Mouse (Mus musculus): Measurements from ENCODE around the gene Gm17490.

Gm17490 gene

DNA sequence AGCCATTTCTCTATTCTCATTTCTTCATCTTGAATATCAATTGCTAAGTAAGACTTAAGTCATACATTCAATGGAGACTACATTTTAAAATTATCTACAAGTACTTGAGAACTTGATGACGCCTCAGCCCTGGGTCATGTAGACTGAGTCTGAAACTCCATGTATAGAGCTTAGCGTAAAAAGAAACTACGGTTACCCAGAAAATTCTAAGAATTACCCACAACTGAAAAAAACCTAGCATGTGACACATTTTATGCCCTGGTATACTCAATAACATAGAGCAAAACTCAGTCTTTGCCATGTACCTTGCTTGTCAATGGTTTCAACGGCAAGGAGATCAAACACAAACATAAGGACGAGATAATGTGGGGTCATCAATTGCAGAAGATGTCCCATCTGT is at the start of gene Gm17490:
Gene Gm17490 (minus strand): TSS at position 375 of the 400 bp plus-strand sequence.
- ChIA-PET POLR2A (no interaction called here), CTCF (no interaction called here)

GRCm38 (mm10) chr2:11672144-11672543 is 46.1 kb upstream of the Gm17490 start:
- CTCF ChIA-PET, result interaction anchor here (0.5 to 2.6 kb wide), 26 partner anchors 8 to 1690 kb away, joined by 3 to 20 read pairs (median 3); no protein-coding TSS in a partner anchor
- POLR2A ChIA-PET, result interaction anchor here in 2 of 4 experiments (0.9 to 1.7 kb wide), 4 partner anchors 10 to 69 kb away, joined by 3 to 6 read pairs (median 4); no protein-coding TSS in a partner anchor

- ChIA-PET POLR2A (interaction anchor here in 1 of 4 experiments (2.1 kb wide), 1 partner anchor 63 kb away, joined by 8 read pairs; no protein-coding TSS in a partner anchor), CTCF (interaction anchor here in 2 of 4 experiments (0.7 to 2.2 kb wide), 2 partner anchors 9 to 62 kb away, joined by 3 to 28 read pairs; partner anchors contain the start of gene Rbm17 (in 1 of the 2))
These were observed 39.3 kb upstream of the Gm17490 start for GRCm38 (mm10) chr2:11665326-11665725.

DNA sequence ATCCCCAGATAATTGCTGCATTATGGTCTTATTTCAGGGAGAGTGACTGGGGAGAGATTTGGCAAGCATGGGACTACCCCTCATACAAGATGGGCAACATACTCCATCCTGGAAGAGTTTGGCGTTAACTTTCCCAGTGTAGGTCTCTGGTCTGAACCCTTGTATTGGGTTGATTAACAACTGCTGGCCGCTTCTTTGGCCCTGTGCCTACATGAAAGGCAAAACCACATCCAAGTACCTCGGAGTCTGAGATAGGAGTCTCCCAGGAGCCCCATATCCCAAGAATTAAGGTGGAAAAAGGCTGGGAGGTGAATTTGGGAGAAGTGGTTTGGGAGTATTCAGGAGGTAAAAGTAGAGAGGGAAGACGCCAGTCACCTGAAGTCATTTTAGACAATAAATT is 38.7 kb upstream of the Gm17490 start:
- ChIA-PET CTCF (interaction anchor here (0.6 to 2.2 kb wide), 18 partner anchors 8 to 331 kb away, joined by 3 to 28 read pairs (median 5); partner anchors contain the start of gene Rbm17 (in 1 of the 4)), POLR2A (interaction anchor here in 1 of 4 experiments (2.1 kb wide), 1 partner anchor 63 kb away, joined by 8 read pairs; no protein-coding TSS in a partner anchor)

DNA sequence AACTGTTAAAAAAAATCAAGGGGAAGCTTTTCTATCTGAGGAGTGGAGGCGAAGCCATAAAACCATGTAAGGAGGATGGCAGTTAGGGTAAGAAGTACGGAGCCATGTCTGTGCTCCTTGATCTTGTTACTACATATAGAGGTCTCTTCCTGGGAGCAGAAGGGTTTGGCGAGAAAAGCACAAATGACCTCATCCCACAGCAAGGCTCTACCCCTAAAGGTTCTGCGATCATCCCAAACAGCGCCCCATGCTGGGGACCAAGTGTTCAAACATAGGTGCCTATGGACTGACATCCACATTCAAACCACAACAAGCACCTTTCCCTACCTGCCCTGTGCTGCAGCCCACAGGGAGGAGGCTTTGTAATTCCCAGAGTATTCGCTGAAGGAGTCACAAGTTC is 38.3 kb upstream of the Gm17490 start:
- POLR2A ChIA-PET, result interaction anchor here in 3 of 4 experiments (0.6 to 2.1 kb wide), 4 partner anchors 18 to 62 kb away, joined by 3 to 8 read pairs (median 6); no protein-coding TSS in a partner anchor

DNA sequence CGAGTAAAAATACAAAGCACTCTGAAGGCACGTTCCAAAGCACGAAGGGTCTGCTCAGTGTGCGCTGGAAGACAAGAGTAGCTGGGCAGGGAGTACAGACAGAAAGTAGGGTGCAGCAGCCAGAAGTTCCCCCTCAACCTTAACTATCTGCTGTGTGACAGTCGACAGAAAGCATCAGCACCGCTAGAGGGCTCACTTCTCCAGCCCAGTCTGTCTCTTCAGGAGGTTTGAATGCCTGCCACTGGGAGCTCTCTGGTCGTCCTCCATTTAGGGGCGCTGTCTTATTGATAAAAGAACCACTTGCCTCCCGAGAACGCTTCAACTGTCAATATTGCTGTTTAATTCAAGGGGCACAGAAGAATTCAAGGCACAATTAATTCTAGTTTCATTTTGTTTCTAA is 37.9 kb upstream of the Gm17490 start:
- ChIA-PET CTCF (interaction anchor here (0.5 to 2.2 kb wide), 76 partner anchors 8 to 894 kb away, joined by 3 to 28 read pairs (median 4); partner anchors contain the start of genes Ankrd16 (in 1 of the 4), Fbh1 (in 1 of the 4), Itga8 (in 1 of the 4) and Rbm17 (in 1 of the 4)), POLR2A (interaction anchor here in 3 of 4 experiments (0.6 to 2.1 kb wide), 4 partner anchors 19 to 62 kb away, joined by 3 to 8 read pairs (median 6); no protein-coding TSS in a partner anchor)

More for the DNA sequence above, 38.3 kb upstream of the Gm17490 start:
- CTCF ChIA-PET, result interaction anchor here (0.6 to 2.2 kb wide), 74 partner anchors 8 to 893 kb away, joined by 3 to 28 read pairs (median 4); partner anchors contain the start of genes Ankrd16 (in 1 of the 4), Fbh1 (in 1 of the 4), Itga8 (in 1 of the 4) and Rbm17 (in 1 of the 4)

DNA sequence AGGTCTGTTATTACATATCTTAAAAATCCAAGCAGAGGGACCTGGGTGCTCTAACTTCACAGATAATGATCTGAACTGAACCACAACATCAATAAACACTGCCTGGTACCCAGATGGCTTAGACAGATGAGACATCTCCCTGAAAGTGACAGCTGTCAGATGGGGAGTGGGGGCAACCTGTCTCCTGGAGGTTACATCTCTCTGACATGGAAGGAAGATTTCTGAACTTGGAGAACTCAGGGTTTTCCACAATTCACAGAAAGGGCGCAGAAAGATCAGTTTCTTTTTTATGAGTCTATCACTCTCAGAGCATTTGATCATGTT is 36.8 kb upstream of the Gm17490 start:
- CTCF ChIA-PET, result interaction anchor here in 1 of 4 experiments (2.2 kb wide), 1 partner anchor 10 kb away, joined by 16 read pairs; no protein-coding TSS in a partner anchor
- POLR2A ChIA-PET, result no interaction called here

DNA sequence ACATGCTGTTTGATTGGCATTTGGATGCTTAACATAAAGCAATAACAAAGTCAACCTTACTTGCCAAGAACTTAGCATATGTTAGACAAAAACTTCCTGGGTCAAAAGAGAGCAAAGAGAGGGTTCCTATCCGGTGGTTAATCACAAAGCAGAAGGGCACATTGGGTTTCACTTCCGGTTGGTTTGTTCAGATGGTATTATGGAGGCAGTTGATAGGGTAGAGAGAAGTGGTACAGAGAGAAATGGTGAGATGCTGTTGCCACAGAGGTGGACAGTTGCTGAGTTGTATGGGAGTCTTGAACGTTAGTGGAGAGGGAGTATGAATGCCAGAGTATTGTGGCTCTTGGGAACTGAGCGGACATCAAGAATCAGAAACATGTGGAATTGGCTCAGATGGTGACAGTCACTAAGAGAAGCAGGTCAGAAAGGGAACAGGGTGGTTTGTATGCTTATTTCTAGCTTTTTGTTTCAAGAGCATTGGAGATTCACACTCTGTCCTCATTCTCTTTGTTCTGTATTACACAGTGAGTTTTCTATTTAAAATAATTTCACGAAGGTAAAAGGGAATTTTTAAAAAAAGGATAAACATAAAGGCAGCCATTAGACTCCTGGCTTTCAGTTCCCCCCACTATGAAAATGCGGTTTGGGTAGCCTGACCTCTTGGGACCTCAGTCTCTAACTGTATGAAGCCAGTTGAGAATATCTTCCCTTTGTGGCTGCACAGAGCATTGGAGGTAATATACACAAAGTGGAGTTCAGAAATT is 36.3 kb upstream of the Gm17490 start:
- ChIA-PET CTCF (interaction anchor here in 1 of 4 experiments (2.2 kb wide), 1 partner anchor 10 kb away, joined by 16 read pairs; no protein-coding TSS in a partner anchor), POLR2A (no interaction called here)

- CTCF ChIA-PET, result interaction anchor here (0.7 to 2.2 kb wide), 4 partner anchors 13 to 28 kb away, joined by 3 to 9 read pairs (median 8); no protein-coding TSS in a partner anchor
These were observed 33.2 kb upstream of the Gm17490 start for GRCm38 (mm10) chr2:11659263-11659662.

GRCm38 (mm10) chr2:11657581-11657980 is 31.5 kb upstream of the Gm17490 start:
- POLR2A ChIA-PET, result no interaction called here
- CTCF ChIA-PET, result interaction anchor here in 1 of 4 experiments (1.7 kb wide), 1 partner anchor 15 kb away, joined by 3 read pairs; no protein-coding TSS in a partner anchor

More at GRCm38 (mm10) chr2:11659263-11659662, 33.2 kb upstream of the Gm17490 start:
- POLR2A ChIA-PET, result interaction anchor here in 1 of 4 experiments (0.6 kb wide), 1 partner anchor 136 kb away, joined by 3 read pairs; no protein-coding TSS in a partner anchor

GRCm38 (mm10) chr2:11654990-11655931 is 29.2 kb upstream of the Gm17490 start:
- CTCF ChIA-PET, result interaction anchor here in 2 of 4 experiments (1.1 to 4.6 kb wide), 2 partner anchors 9 kb away, joined by 3 to 24 read pairs; no protein-coding TSS in a partner anchor
- POLR2A ChIA-PET, result interaction anchor here in 1 of 4 experiments (0.6 kb wide), 1 partner anchor 1890 kb away, joined by 4 read pairs; no protein-coding TSS in a partner anchor

- ChIA-PET CTCF (interaction anchor here in 3 of 4 experiments (0.7 to 4.6 kb wide), 4 partner anchors 10 to 34 kb away, joined by 3 to 24 read pairs (median 4); no protein-coding TSS in a partner anchor), POLR2A (no interaction called here)
These were observed 27.7 kb upstream of the Gm17490 start for GRCm38 (mm10) chr2:11653780-11654179.

GRCm38 (mm10) chr2:11653330-11653729 is 27.3 kb upstream of the Gm17490 start:
- ChIA-PET POLR2A (no interaction called here), CTCF (interaction anchor here in 3 of 4 experiments (0.7 to 4.6 kb wide), 4 partner anchors 11 to 34 kb away, joined by 3 to 24 read pairs (median 4); no protein-coding TSS in a partner anchor)

- POLR2A ChIA-PET, result no interaction called here
- CTCF ChIA-PET, result interaction anchor here in 1 of 4 experiments (1.3 to 4.6 kb wide), 2 partner anchors 11 to 35 kb away, joined by 3 to 24 read pairs; no protein-coding TSS in a partner anchor
These were observed 26.7 kb upstream of the Gm17490 start for GRCm38 (mm10) chr2:11652780-11653179.

GRCm38 (mm10) chr2:11652196-11652595 is 26.1 kb upstream of the Gm17490 start:
- CTCF ChIA-PET, result interaction anchor here in 3 of 4 experiments (0.5 to 4.6 kb wide), 3 partner anchors 12 to 49 kb away, joined by 3 to 24 read pairs (median 3); no protein-coding TSS in a partner anchor
- POLR2A ChIA-PET, result no interaction called here

- CTCF ChIA-PET, result interaction anchor here in 3 of 4 experiments (0.5 to 4.6 kb wide), 4 partner anchors 13 to 523 kb away, joined by 3 to 24 read pairs (median 3); no protein-coding TSS in a partner anchor
- POLR2A ChIA-PET, result no interaction called here
These were observed 25.4 kb upstream of the Gm17490 start for GRCm38 (mm10) chr2:11651476-11651875.

DNA sequence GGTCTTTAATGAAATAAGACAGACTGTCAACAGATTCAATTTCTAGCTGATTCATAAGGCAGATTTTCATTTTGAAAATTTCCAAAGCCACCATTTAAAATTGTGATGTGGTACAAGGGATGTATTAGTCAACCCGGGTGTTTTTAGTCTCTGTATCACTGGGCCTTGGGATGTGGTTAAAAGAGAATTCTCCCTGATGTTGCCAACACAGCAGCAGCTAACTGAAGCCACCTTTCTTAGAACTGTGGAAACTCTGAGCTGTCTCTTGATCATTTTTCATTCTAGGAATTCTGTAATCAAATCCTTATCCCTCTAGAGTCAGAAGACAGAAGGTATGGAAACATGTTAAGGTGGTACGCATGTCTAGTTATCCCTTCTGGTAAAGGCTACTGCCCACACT is 19.2 kb upstream of the Gm17490 start:
- ChIA-PET POLR2A (interaction anchor here in 1 of 4 experiments (0.6 kb wide), 1 partner anchor 205 kb away, joined by 5 read pairs; no protein-coding TSS in a partner anchor), CTCF (interaction anchor here in 3 of 4 experiments (0.6 to 1.2 kb wide), 4 partner anchors 19 to 946 kb away, joined by 3 to 5 read pairs (median 4); no protein-coding TSS in a partner anchor)

GRCm38 (mm10) chr2:11644057-11644456 is 18.0 kb upstream of the Gm17490 start:
- POLR2A ChIA-PET, result no interaction called here
- CTCF ChIA-PET, result interaction anchor here in 1 of 4 experiments (0.7 kb wide), 1 partner anchor 20 kb away, joined by 3 read pairs; no protein-coding TSS in a partner anchor

Measured in embryonic stem cell, embryonic (primary cell).